Mouse (Mus musculus) stomach, embryonic 15.5 days (tissue): ENCODE data around the gene Nos1ap. TPM values are rescaled to one million over a fixed set of nuclear protein-coding genes. Genes with fewer than 3 reads are reported as not detected.
A peak's percentile ranks its signal among the peaks of the same experiment; 100 is the strongest.

Experiments
- ATAC-seq: fragments of 200-750 bp; cut with Nextera tagmentation; 2 replicates; pipeline ENCODE4 v1.8.0; 2017; ENCODE audit warnings: low read depth, moderate number of reproducible peaks, moderate TSS enrichment; ENCODE audit not compliant: insufficient read depth, low FRiP score
- H3K27ac ChIP-seq: fragments of 300-500 bp; sonication (generic); 2 replicates; pipeline ENCODE4 v1.5.1; 2015; ENCODE audit warnings: mild to moderate bottlenecking, inconsistent platforms
- H3K27me3 ChIP-seq: fragments of 300-500 bp; sonication (generic); replicated peaks from 2 replicates; pipeline ENCODE4 v1.6.1; 2015; ENCODE audit warnings: inconsistent platforms
- H3K36me3 ChIP-seq: fragments of 300-500 bp; sonication (generic); 2 replicates; pipeline ENCODE4 v1.6.1; 2015; ENCODE audit warnings: inconsistent platforms
- H3K4me1 ChIP-seq: fragments of 300-500 bp; sonication (generic); 2 replicates; pipeline ENCODE4 v1.6.1; 2015; ENCODE audit warnings: inconsistent platforms
- H3K4me2 ChIP-seq: fragments of 300-500 bp; sonication (generic); 2 replicates; pipeline ENCODE4 v1.6.1; 2015; ENCODE audit warnings: mild to moderate bottlenecking, inconsistent platforms
- H3K4me3 ChIP-seq: fragments of 300-500 bp; sonication (generic); replicated peaks from 2 replicates; pipeline ENCODE4 v1.5.1; 2015; ENCODE audit warnings: inconsistent platforms
- H3K9ac ChIP-seq: fragments of 300-500 bp; sonication (generic); 2 replicates; pipeline ENCODE4 v1.6.1; 2015; ENCODE audit warnings: inconsistent platforms
- H3K9me3 ChIP-seq: fragments of 300-500 bp; sonication (generic); 2 replicates; pipeline ENCODE4 v1.6.1; 2016; ENCODE audit warnings: inconsistent platforms
- WGBS: fragments of 180-500 bp; shearing (Covaris S2); methylation state at CpG from one replicate; pipeline ENCODE4 v1.1.7; 2015; 5-methylcytosine and 5-hydroxymethylcytosine counted together
- polyA plus RNA-seq: library from polyadenylated mRNA; unstranded; fragments of >200 nt; fragmentation: Nextera tagmentation; extraction: Ambion mirVana; gene quantifications from 2 replicates; pipeline ENCODE4 v1.2.1, GENCODE M21; 2015

Nos1ap gene
- polyA plus RNA-seq, 1 experiment from 2014 or later = 15.5 TPM

- no peak for ATAC-seq
Measured at GRCm38 (mm10) chr1:170536344-170536743, 53.3 kb downstream of the Nos1ap start.

GRCm38 (mm10) chr1:170535221-170535620 is 54.4 kb downstream of the Nos1ap start:
- Histone ChIP-seq H3K27me3 (no peaks in the 10 kb centered on the region), H3K36me3 (no peaks in the 10 kb centered on the region), H3K9ac (no peak overlapping the region), H3K4me3 (no peak overlapping the region), H3K4me2 (no peak overlapping the region), H3K9me3 (no peaks in the 10 kb centered on the region), H3K27ac (no peak overlapping the region), H3K4me1 (no peaks in the 10 kb centered on the region)
- ATAC-seq = no peak
- WGBS = 81% methylated on average over 2 of the region's 2 CpGs

More at GRCm38 (mm10) chr1:170536344-170536743, 53.3 kb downstream of the Nos1ap start:
- H3K4me3 ChIP-seq = no peak overlapping the region
- no peak overlapping the region for H3K27ac ChIP-seq
- H3K27me3 ChIP-seq = no peaks in the 10 kb centered on the region
- H3K36me3 ChIP-seq = no peaks in the 10 kb centered on the region
- no peaks in the 10 kb centered on the region for H3K9me3 ChIP-seq
- 75% methylated on average over 3 of the region's 3 CpGs for WGBS
- H3K4me1 ChIP-seq = no peaks in the 10 kb centered on the region
- no peak overlapping the region for H3K4me2 ChIP-seq
- H3K9ac ChIP-seq = no peak overlapping the region

GRCm38 (mm10) chr1:170531286-170531685 is 58.4 kb downstream of the Nos1ap start:
- no peaks in the 10 kb centered on the region for H3K9me3 ChIP-seq
- H3K9ac ChIP-seq = no peak overlapping the region
- 86% methylated on average over 2 of the region's 2 CpGs for WGBS
- no peak overlapping the region for H3K27ac ChIP-seq
- H3K36me3 ChIP-seq = no peaks in the 10 kb centered on the region
- no peak for ATAC-seq
- no peaks in the 10 kb centered on the region for H3K27me3 ChIP-seq
- no peak overlapping the region for H3K4me2 ChIP-seq
- no peak overlapping the region for H3K4me3 ChIP-seq
- no peaks in the 10 kb centered on the region for H3K4me1 ChIP-seq

GRCm38 (mm10) chr1:170530456-170530855 is 59.2 kb downstream of the Nos1ap start:
- Histone ChIP-seq H3K4me2 (no peak overlapping the region), H3K9ac (no peak overlapping the region), H3K4me3 (no peak overlapping the region), H3K4me1 (no peaks in the 10 kb centered on the region), H3K27ac (no peak overlapping the region), H3K36me3 (no peaks in the 10 kb centered on the region), H3K27me3 (no peaks in the 10 kb centered on the region), H3K9me3 (no peaks in the 10 kb centered on the region)
- ATAC-seq = no peak
- 88% methylated on average over 4 of the region's 4 CpGs for WGBS

GRCm38 (mm10) chr1:170522891-170523290 is 66.8 kb downstream of the Nos1ap start:
- Histone ChIP-seq H3K9ac (no peak overlapping the region), H3K4me3 (no peak overlapping the region), H3K27ac (no peak overlapping the region), H3K27me3 (no peaks in the 10 kb centered on the region), H3K4me2 (no peak overlapping the region), H3K36me3 (no peaks in the 10 kb centered on the region), H3K9me3 (no peaks in the 10 kb centered on the region), H3K4me1 (0 out of 2 replicates have a peak, but pooled peaks cover 5% of the 10 kb centered on the region)
- WGBS = 76% methylated on average over 5 of the region's 5 CpGs
- no peak for ATAC-seq

GRCm38 (mm10) chr1:170521520-170522205 is 68.0 kb downstream of the Nos1ap start:
- peak; percentile 64; the same call in 1 of the 2 replicates for ATAC-seq
- Histone ChIP-seq H3K9ac (no peak overlapping the region), H3K9me3 (no peaks in the 10 kb centered on the region), H3K4me1 (0 out of 2 replicates have a peak, but pooled peaks cover 5% of the 10 kb centered on the region), H3K4me3 (no peak overlapping the region), H3K27ac (no peak overlapping the region), H3K36me3 (no peaks in the 10 kb centered on the region), H3K27me3 (no peaks in the 10 kb centered on the region), H3K4me2 (no peak overlapping the region)
- WGBS = 55% methylated on average over 6 of the region's 6 CpGs

GRCm38 (mm10) chr1:170520206-170520605 is 69.5 kb downstream of the Nos1ap start:
- Histone ChIP-seq H3K27ac (no peak overlapping the region), H3K4me2 (no peak overlapping the region)
- 84% methylated on average over 4 of the region's 4 CpGs for WGBS

GRCm38 (mm10) chr1:170519631-170520030 is 70.0 kb downstream of the Nos1ap start:
- H3K27me3 ChIP-seq = no peaks in the 10 kb centered on the region
- H3K27ac ChIP-seq = no peak overlapping the region
- 0 out of 2 replicates have a peak, but pooled peaks cover 5% of the 10 kb centered on the region for H3K4me1 ChIP-seq
- H3K9me3 ChIP-seq = no peaks in the 10 kb centered on the region
- H3K4me3 ChIP-seq = no peak overlapping the region
- H3K9ac ChIP-seq = no peak overlapping the region
- no peak for ATAC-seq
- H3K4me2 ChIP-seq = no peak overlapping the region
- H3K36me3 ChIP-seq = no peaks in the 10 kb centered on the region
- 91% methylated on average over 7 of the region's 7 CpGs for WGBS

More at GRCm38 (mm10) chr1:170520206-170520605, 69.5 kb downstream of the Nos1ap start:
- H3K27me3 ChIP-seq = no peaks in the 10 kb centered on the region
- no peaks in the 10 kb centered on the region for H3K36me3 ChIP-seq
- no peak overlapping the region for H3K4me3 ChIP-seq
- no peak overlapping the region for H3K9ac ChIP-seq
- H3K9me3 ChIP-seq = no peaks in the 10 kb centered on the region
- ATAC-seq = no peak
- 0 out of 2 replicates have a peak, but pooled peaks cover 5% of the 10 kb centered on the region for H3K4me1 ChIP-seq

- H3K36me3 ChIP-seq = no peaks in the 10 kb centered on the region
- H3K27ac ChIP-seq = no peak overlapping the region
- H3K4me1 ChIP-seq = no peaks in the 10 kb centered on the region
- H3K4me3 ChIP-seq = no peak overlapping the region
- WGBS = 82% methylated on average over 6 of the region's 6 CpGs
- no peak overlapping the region for H3K9ac ChIP-seq
- H3K27me3 ChIP-seq = no peaks in the 10 kb centered on the region
- H3K4me2 ChIP-seq = no peak overlapping the region
- H3K9me3 ChIP-seq = no peaks in the 10 kb centered on the region
- no peak; the same call in 1 of the 2 replicates for ATAC-seq
Measured at GRCm38 (mm10) chr1:170516182-170516581, 73.5 kb downstream of the Nos1ap start.

- H3K9me3 ChIP-seq = no peaks in the 10 kb centered on the region
- H3K4me2 ChIP-seq = no peak overlapping the region
- H3K27ac ChIP-seq = no peak overlapping the region
- H3K36me3 ChIP-seq = no peaks in the 10 kb centered on the region
- H3K27me3 ChIP-seq = no peaks in the 10 kb centered on the region
- H3K4me1 ChIP-seq = no peaks in the 10 kb centered on the region
- no peak overlapping the region for H3K9ac ChIP-seq
- no peak for ATAC-seq
- no peak overlapping the region for H3K4me3 ChIP-seq
- WGBS = 51% methylated on average over 1 of the region's 1 CpGs
Measured at GRCm38 (mm10) chr1:170515455-170515854, 74.2 kb downstream of the Nos1ap start.

GRCm38 (mm10) chr1:170514226-170514625 is 75.4 kb downstream of the Nos1ap start:
- ATAC-seq = no peak
- WGBS = 85% methylated on average over 12 of the region's 12 CpGs
- Histone ChIP-seq H3K27ac (no peak overlapping the region), H3K27me3 (no peaks in the 10 kb centered on the region), H3K9me3 (no peaks in the 10 kb centered on the region), H3K4me1 (no peaks in the 10 kb centered on the region), H3K4me2 (no peak overlapping the region), H3K9ac (no peak overlapping the region), H3K36me3 (no peaks in the 10 kb centered on the region), H3K4me3 (no peak overlapping the region)

- Histone ChIP-seq H3K4me2 (no peak overlapping the region), H3K27me3 (no peaks in the 10 kb centered on the region), H3K4me3 (no peak overlapping the region), H3K9ac (no peak overlapping the region), H3K27ac (no peak overlapping the region), H3K9me3 (no peaks in the 10 kb centered on the region), H3K4me1 (no peaks in the 10 kb centered on the region), H3K36me3 (no peaks in the 10 kb centered on the region)
- WGBS = 69% methylated on average over 3 of the region's 3 CpGs
- ATAC-seq = no peak
Measured at GRCm38 (mm10) chr1:170512429-170513097, 77.1 kb downstream of the Nos1ap start.
